Mouse (Mus musculus) embryonic facial prominence, embryonic 11.5 days (tissue): ENCODE data around the gene Aup1. TPM values are rescaled to one million over a fixed set of nuclear protein-coding genes. Genes with fewer than 3 reads are reported as not detected.

Experiments
- ATAC-seq: fragments of 200-750 bp; cut with Nextera tagmentation; replicated peaks from 2 replicates; pipeline ENCODE4 v1.8.0; 2017; ENCODE audit warnings: low read depth; ENCODE audit not compliant: insufficient number of reproducible peaks, low FRiP score, low TSS enrichment
- DNase-seq: peaks from one replicate; pipeline ENCODE4 v3.0.0-alpha.2; 2015; ENCODE audit warnings: low spot score
- H3K27ac ChIP-seq: fragments of 300-500 bp; sonication (generic); replicated peaks from 2 replicates; pipeline ENCODE4 v1.5.1; 2014; ENCODE audit warnings: mild to moderate bottlenecking, low read depth, low read length, control low read depth
- H3K27me3 ChIP-seq: fragments of 300-500 bp; sonication (generic); 2 replicates; pipeline ENCODE4 v1.6.1; 2014; ENCODE audit warnings: mild to moderate bottlenecking, low read length, moderate library complexity, mixed read lengths; ENCODE audit not compliant: control insufficient read depth, insufficient read depth
- H3K36me3 ChIP-seq: fragments of 300-500 bp; sonication (generic); replicated peaks from 2 replicates; pipeline ENCODE4 v1.6.1; 2014; ENCODE audit warnings: low read depth, mild to moderate bottlenecking, low read length, moderate library complexity, mixed read lengths; ENCODE audit not compliant: control insufficient read depth, insufficient read depth
- H3K4me1 ChIP-seq: fragments of 300-500 bp; sonication (generic); 2 replicates; pipeline ENCODE4 v1.6.1; 2014; ENCODE audit warnings: low read length, mixed read lengths; ENCODE audit not compliant: control insufficient read depth, insufficient read depth
- H3K4me2 ChIP-seq: fragments of 300-500 bp; sonication (generic); 2 replicates; pipeline ENCODE4 v1.6.1; 2014; ENCODE audit warnings: low read depth, mild to moderate bottlenecking, control low read depth, low read length, moderate library complexity
- H3K4me3 ChIP-seq: fragments of 300-500 bp; sonication (generic); 2 replicates; pipeline ENCODE4 v1.5.1; 2014; ENCODE audit warnings: low read depth, low read length, control low read depth
- H3K9ac ChIP-seq: fragments of 300-500 bp; sonication (generic); replicated peaks from 2 replicates; pipeline ENCODE4 v1.6.1; 2014; ENCODE audit warnings: mild to moderate bottlenecking, control low read depth, low read length
- H3K9me3 ChIP-seq: fragments of 300-500 bp; sonication (generic); replicated peaks from 2 replicates; pipeline ENCODE4 v1.6.1; 2016; ENCODE audit warnings: mild to moderate bottlenecking, low read length, inconsistent platforms, mixed read lengths; ENCODE audit not compliant: control insufficient read depth
- WGBS: fragments of 180-500 bp; shearing (Covaris S2); extraction: QIAGEN DNeasy Blood & Tissue Kit; methylation state at CpG from one replicate; pipeline ENCODE4 v1.1.7; 2014; 5-methylcytosine and 5-hydroxymethylcytosine counted together
- polyA plus RNA-seq: library from polyadenylated mRNA; unstranded; fragments of >200 nt; fragmentation: Nextera tagmentation; extraction: Ambion mirVana; gene quantifications from 2 replicates; pipeline ENCODE4 v1.2.1, GENCODE M21; 2014

Aup1 gene
- 105 and 108 TPM in 2 replicates for polyA plus RNA-seq

DNA sequence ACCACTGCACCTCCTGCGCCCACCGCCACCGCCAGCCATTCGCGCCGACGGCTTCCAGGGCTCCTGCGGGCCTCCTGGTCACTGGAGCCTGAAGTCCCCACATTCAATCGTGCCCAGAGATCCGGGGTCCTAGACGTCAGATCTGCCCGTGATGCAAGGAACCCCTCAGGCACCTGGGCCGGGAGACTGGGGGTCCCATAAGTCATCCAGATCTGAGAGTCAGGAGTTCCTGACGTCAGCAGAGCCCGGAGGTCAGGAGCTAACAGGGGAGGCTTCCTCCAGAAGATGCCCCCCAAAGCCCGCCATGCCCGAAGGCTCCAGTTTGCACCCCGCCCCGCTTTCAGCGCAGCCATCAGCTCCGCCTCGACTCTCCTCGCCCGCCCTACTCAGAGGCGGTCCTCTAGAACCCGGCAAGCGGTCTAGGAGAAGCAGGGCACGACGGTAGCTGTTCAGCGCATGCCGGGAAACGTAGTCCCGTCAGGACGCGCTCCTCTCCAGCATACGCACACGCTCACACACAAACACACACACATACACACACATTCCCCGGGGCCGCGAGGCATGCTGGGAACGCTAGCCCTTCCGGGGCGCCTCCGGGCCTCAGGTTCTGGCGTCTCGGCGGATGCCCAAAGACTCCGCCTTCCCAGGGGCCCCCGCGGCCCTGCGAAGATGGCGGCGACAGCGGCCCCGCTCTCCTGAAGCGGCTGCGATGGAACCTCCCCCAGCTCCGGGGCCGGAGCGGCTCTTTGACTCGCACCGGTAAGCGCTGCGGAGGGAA, at the start of gene Aup1:
Aup1 (plus strand) TSS at position 448 of the 778 bp plus-strand sequence.
- peaks cover 10% of the 10 kb centered on the region for H3K36me3 ChIP-seq
- H3K4me1 ChIP-seq = no peaks in the 10 kb centered on the region; the same call in 1 of the 2 replicates
- 0% methylated on average over 62 of the region's 64 CpGs for WGBS
- no peaks in the 10 kb centered on the region for H3K9me3 ChIP-seq
- H3K27me3 ChIP-seq = no peaks in the 10 kb centered on the region
- H3K4me3 ChIP-seq = peak within 1 kb of the TSS; percentile 86
- DNase-seq = peak; percentile 97
- peak within 1 kb of the TSS; percentile 83 for H3K9ac ChIP-seq
- peak within 1 kb of the TSS; percentile 74 for H3K27ac ChIP-seq
- peak within 1 kb of the TSS; percentile 87 for H3K4me2 ChIP-seq
- ATAC-seq = peak; percentile 94

GRCm38 (mm10) chr6:83004872-83005271, 49.4 kb upstream of the Aup1 start:
- DNase-seq (no peak), ATAC-seq (no peak)
- H3K4me1 ChIP-seq = no peaks in the 10 kb centered on the region
- no peak overlapping the region for H3K9ac ChIP-seq
- H3K27ac ChIP-seq = no peak overlapping the region
- H3K27me3 ChIP-seq = no peaks in the 10 kb centered on the region
- H3K9me3 ChIP-seq = no peaks in the 10 kb centered on the region
- H3K36me3 ChIP-seq = no peaks in the 10 kb centered on the region
- H3K4me3 ChIP-seq = no peak overlapping the region
- 53% methylated on average over 7 of the region's 7 CpGs for WGBS
- H3K4me2 ChIP-seq = no peak overlapping the region

GRCm38 (mm10) chr6:83005444-83006011, 48.8 kb upstream of the Aup1 start:
- H3K27me3 ChIP-seq = no peaks in the 10 kb centered on the region
- H3K9me3 ChIP-seq = no peaks in the 10 kb centered on the region
- no peak overlapping the region for H3K4me3 ChIP-seq
- no peak overlapping the region for H3K27ac ChIP-seq
- H3K4me2 ChIP-seq = no peak overlapping the region
- no peaks in the 10 kb centered on the region for H3K36me3 ChIP-seq
- no peak overlapping the region for H3K9ac ChIP-seq
- no peaks in the 10 kb centered on the region for H3K4me1 ChIP-seq
- 86% methylated on average over 10 of the region's 10 CpGs for WGBS
- no peak for ATAC-seq
- no peak for DNase-seq

DNA sequence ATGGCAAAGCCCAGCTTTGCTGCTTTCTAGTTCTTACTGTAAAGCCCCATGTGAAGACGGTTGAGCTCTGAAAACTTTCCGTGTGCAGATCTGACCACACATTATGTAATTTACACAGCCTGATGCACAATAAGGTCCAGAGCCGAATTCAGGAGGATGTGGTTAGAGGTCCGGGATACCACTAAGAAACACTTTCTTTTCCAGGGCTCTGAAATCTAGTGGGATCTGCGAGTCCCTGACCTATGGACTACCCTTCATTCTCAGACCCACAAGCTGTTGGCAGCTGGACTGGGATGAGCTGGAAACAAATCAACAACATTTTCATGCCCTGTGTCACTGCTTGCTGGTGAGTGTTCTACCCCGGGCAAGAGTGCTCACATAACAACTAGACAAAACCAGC, 48.2 kb upstream of the Aup1 start:
- no peak overlapping the region for H3K4me2 ChIP-seq
- no peak overlapping the region for H3K27ac ChIP-seq
- no peak overlapping the region for H3K4me3 ChIP-seq
- no peaks in the 10 kb centered on the region for H3K27me3 ChIP-seq
- H3K9ac ChIP-seq = no peak overlapping the region
- no peak for ATAC-seq
- H3K9me3 ChIP-seq = no peaks in the 10 kb centered on the region
- H3K36me3 ChIP-seq = no peaks in the 10 kb centered on the region
- no peaks in the 10 kb centered on the region for H3K4me1 ChIP-seq
- DNase-seq = no peak
- WGBS = 84% methylated on average over 6 of the region's 6 CpGs

DNA sequence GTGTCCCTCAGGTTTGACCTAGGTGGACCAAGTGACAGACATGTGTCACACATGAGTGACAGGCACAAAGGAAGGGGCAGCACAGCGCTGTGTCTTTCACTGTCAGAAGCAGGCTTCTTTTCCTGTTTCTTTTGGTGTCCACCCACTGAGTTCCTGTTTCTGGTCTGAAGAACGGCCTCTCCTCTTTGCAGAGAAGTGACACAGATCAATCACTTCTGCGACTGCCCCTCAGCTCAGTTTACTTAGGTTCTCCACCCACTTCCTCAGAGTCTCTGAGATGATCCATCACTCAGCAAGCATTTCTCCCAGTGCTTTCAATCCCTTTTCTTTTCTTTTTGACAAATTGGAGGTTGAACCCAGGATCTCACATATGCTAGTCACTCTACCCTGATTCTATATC, 45.7 kb upstream of the Aup1 start:
- no peak overlapping the region for H3K4me3 ChIP-seq
- no peak overlapping the region for H3K4me2 ChIP-seq
- H3K27me3 ChIP-seq = no peaks in the 10 kb centered on the region
- no peaks in the 10 kb centered on the region for H3K36me3 ChIP-seq
- H3K4me1 ChIP-seq = no peaks in the 10 kb centered on the region
- 61% methylated on average over 3 of the region's 3 CpGs for WGBS
- DNase-seq (no peak), ATAC-seq (no peak)
- no peak overlapping the region for H3K27ac ChIP-seq
- H3K9me3 ChIP-seq = no peaks in the 10 kb centered on the region
- H3K9ac ChIP-seq = no peak overlapping the region

DNA sequence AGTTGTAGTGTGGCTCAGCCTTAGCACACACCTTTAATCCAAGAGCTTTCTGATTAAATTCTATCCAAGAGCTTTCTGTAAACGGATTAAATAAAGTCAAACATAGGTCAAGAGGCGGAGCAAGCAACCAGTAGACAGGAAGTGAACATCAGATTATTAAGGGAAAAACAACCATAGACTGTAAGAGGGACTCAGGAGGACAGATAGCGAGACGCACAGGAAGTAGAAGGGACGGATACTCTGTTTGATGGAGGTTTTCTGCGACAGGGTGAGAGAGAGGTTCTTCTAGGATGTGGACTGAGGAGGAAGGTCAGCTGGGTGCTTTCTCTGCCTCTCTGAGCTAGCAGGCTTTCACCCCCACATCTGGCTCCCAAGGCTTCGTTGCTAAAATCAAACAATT, 44.3 kb upstream of the Aup1 start:
- no peaks in the 10 kb centered on the region for H3K27me3 ChIP-seq
- H3K36me3 ChIP-seq = no peaks in the 10 kb centered on the region
- no peak for ATAC-seq
- no peak overlapping the region for H3K9ac ChIP-seq
- no peaks in the 10 kb centered on the region for H3K4me1 ChIP-seq
- WGBS = 69% methylated on average over 7 of the region's 7 CpGs
- H3K4me3 ChIP-seq = no peak overlapping the region
- DNase-seq = no peak
- no peak overlapping the region for H3K27ac ChIP-seq
- no peaks in the 10 kb centered on the region for H3K9me3 ChIP-seq
- H3K4me2 ChIP-seq = no peak overlapping the region

DNA sequence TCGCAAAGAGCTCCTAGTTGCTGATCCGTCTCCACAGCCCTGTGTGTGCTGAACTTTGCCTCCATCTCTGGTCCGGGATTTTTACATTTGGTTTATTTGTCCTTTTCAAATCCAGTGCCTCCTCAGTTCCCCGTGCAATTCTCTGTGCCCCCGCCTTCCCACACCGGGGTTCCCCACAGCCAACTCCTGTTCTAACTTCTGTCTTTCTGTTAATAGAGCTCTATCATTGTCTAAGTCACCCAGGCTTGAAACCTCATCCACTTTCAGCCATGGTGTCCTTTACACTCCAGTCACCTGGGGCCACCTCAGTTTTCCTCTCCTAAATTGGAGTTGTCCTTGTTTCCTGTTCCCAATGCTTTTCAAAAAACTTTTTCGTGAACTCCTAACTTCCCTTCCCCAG, 43.1 kb upstream of the Aup1 start:
- H3K27ac ChIP-seq = no peak overlapping the region
- no peaks in the 10 kb centered on the region for H3K4me1 ChIP-seq
- no peak overlapping the region for H3K4me3 ChIP-seq
- no peaks in the 10 kb centered on the region for H3K36me3 ChIP-seq
- no peak for DNase-seq
- no peak for ATAC-seq
- H3K4me2 ChIP-seq = no peak overlapping the region
- no peaks in the 10 kb centered on the region for H3K27me3 ChIP-seq
- H3K9me3 ChIP-seq = no peaks in the 10 kb centered on the region
- 88% methylated on average over 7 of the region's 7 CpGs for WGBS
- H3K9ac ChIP-seq = no peak overlapping the region

- Histone ChIP-seq H3K36me3 (no peaks in the 10 kb centered on the region), H3K4me1 (no peaks in the 10 kb centered on the region), H3K9ac (no peak overlapping the region), H3K4me2 (no peak overlapping the region), H3K4me3 (no peak overlapping the region), H3K9me3 (no peaks in the 10 kb centered on the region), H3K27me3 (no peaks in the 10 kb centered on the region), H3K27ac (no peak overlapping the region)
- DNase-seq (no peak), ATAC-seq (no peak)
- 74% methylated on average over 6 of the region's 6 CpGs for WGBS
These were observed 42.6 kb upstream of the Aup1 start for GRCm38 (mm10) chr6:83011756-83012155.
